Mouse (Mus musculus) Muller cell, postnatal 12 days (primary cell): ENCODE measurements at regions not wholly inside any gene's neighbourhood (a gene's known extent, or its start where the extent isn't known, plus 50 kb on each side); places are given as distances from the start of the nearest gene placed in this dataset.

ENCODE experiments used
- DNase-seq: peaks from one replicate; pipeline ENCODE4 v3.0.0-alpha.2; 2015; ENCODE audit errors: inconsistent ontology term

GRCm38 (mm10) chr2:92704035-92704434 is 104.5 kb downstream of the Chst1 start:
- DNase-seq = no peak

- DNase-seq = no peak
Measured at GRCm38 (mm10) chr2:92709668-92710067, 110.2 kb downstream of the Chst1 start.

GRCm38 (mm10) chr2:92711122-92711777 is 111.7 kb downstream of the Chst1 start:
- no peak for DNase-seq

- DNase-seq = no peak
Measured at GRCm38 (mm10) chr2:92712266-92713144, 113.0 kb downstream of the Chst1 start.

- no peak for DNase-seq
Measured at GRCm38 (mm10) chr2:92717706-92718105, 118.2 kb downstream of the Chst1 start.

- DNase-seq = no peak
Measured at GRCm38 (mm10) chr2:92721951-92722350, 122.4 kb downstream of the Chst1 start.

- no peak for DNase-seq
Measured at GRCm38 (mm10) chr2:92723618-92724263, 124.2 kb downstream of the Chst1 start.

GRCm38 (mm10) chr2:92726640-92727039 is 127.1 kb downstream of the Chst1 start:
- DNase-seq = no peak

GRCm38 (mm10) chr2:92727241-92727640 is 127.7 kb downstream of the Chst1 start:
- peak; percentile 32 for DNase-seq

- no peak for DNase-seq
Measured at GRCm38 (mm10) chr2:92728388-92728787, 128.9 kb downstream of the Chst1 start.

- no peak for DNase-seq
Measured at GRCm38 (mm10) chr2:92730371-92730770, 130.9 kb downstream of the Chst1 start.

GRCm38 (mm10) chr2:92733403-92733802 is 133.9 kb downstream of the Chst1 start:
- DNase-seq = no peak

- DNase-seq = no peak
Measured at GRCm38 (mm10) chr2:92735784-92736183, 136.3 kb downstream of the Chst1 start.

GRCm38 (mm10) chr2:92737301-92737700 is 137.8 kb downstream of the Chst1 start:
- DNase-seq = no peak

GRCm38 (mm10) chr2:92739576-92739975 is 140.1 kb downstream of the Chst1 start:
- no peak for DNase-seq

- DNase-seq = no peak
Measured at GRCm38 (mm10) chr2:92740776-92741295, 141.3 kb downstream of the Chst1 start.

- DNase-seq = peak; percentile 57
Measured at GRCm38 (mm10) chr2:92742025-92742424, 142.5 kb downstream of the Chst1 start.

- no peak for DNase-seq
Measured at GRCm38 (mm10) chr2:92742671-92743070, 143.2 kb downstream of the Chst1 start.

- no peak for DNase-seq
Measured at GRCm38 (mm10) chr2:92743152-92743551, 143.6 kb downstream of the Chst1 start.

- DNase-seq = no peak
Measured at GRCm38 (mm10) chr2:92743911-92744310, 144.4 kb downstream of the Chst1 start.

GRCm38 (mm10) chr2:92747406-92747805 is 147.9 kb downstream of the Chst1 start:
- peak; percentile 33 for DNase-seq

- DNase-seq = no peak
Measured at GRCm38 (mm10) chr2:92750116-92750515, 150.6 kb downstream of the Chst1 start.
